Mouse (Mus musculus) intestine, embryonic 15.5 days (tissue): ENCODE data around the gene Gm3402. TPM values are rescaled to one million over a fixed set of nuclear protein-coding genes. Genes with fewer than 3 reads are reported as not detected.
A peak's percentile ranks its signal among the peaks of the same experiment; 100 is the strongest.
"Not testable (repeated sequence)": the region's sequence is repeated elsewhere in the genome, so short reads cannot be mapped to it uniquely, and the experiment has no call there.

ENCODE experiments used
- ATAC-seq: fragments of 200-750 bp; cut with Nextera tagmentation; 2 replicates; pipeline ENCODE4 v1.8.0; 2017; ENCODE audit warnings: moderate TSS enrichment, moderate library complexity
- H3K27ac ChIP-seq: fragments of 300-500 bp; sonication (generic); 2 replicates; pipeline ENCODE4 v1.5.1; 2015; ENCODE audit warnings: mild to moderate bottlenecking, inconsistent platforms
- H3K27me3 ChIP-seq: fragments of 300-500 bp; sonication (generic); replicated peaks from 2 replicates; pipeline ENCODE4 v1.6.1; 2015; ENCODE audit warnings: inconsistent platforms
- H3K36me3 ChIP-seq: fragments of 300-500 bp; sonication (generic); 2 replicates; pipeline ENCODE4 v1.6.1; 2015; ENCODE audit warnings: inconsistent platforms
- H3K4me1 ChIP-seq: fragments of 300-500 bp; sonication (generic); replicated peaks from 2 replicates; pipeline ENCODE4 v1.6.1; 2015; ENCODE audit warnings: inconsistent platforms
- H3K4me2 ChIP-seq: fragments of 300-500 bp; sonication (generic); replicated peaks from 2 replicates; pipeline ENCODE4 v1.6.1; 2015; ENCODE audit warnings: mild to moderate bottlenecking, inconsistent platforms
- H3K4me3 ChIP-seq: fragments of 300-500 bp; sonication (generic); replicated peaks from 2 replicates; pipeline ENCODE4 v1.5.1; 2015; ENCODE audit warnings: inconsistent platforms
- H3K9ac ChIP-seq: fragments of 300-500 bp; sonication (generic); 2 replicates; pipeline ENCODE4 v1.6.1; 2015; ENCODE audit warnings: inconsistent platforms
- H3K9me3 ChIP-seq: fragments of 300-500 bp; sonication (generic); 2 replicates; pipeline ENCODE4 v1.6.1; 2016; ENCODE audit warnings: inconsistent platforms
- WGBS: fragments of 180-500 bp; shearing (Covaris S2); methylation state at CpG from one replicate; pipeline ENCODE4 v1.1.7; 2015; 5-methylcytosine and 5-hydroxymethylcytosine counted together
- polyA plus RNA-seq: library from polyadenylated mRNA; unstranded; fragments of >200 nt; fragmentation: Nextera tagmentation; extraction: Ambion mirVana; gene quantifications from 2 replicates; pipeline ENCODE4 v1.2.1, GENCODE M21; 2015

The Gm3402 gene
- polyA plus RNA-seq: not detected in 2 replicates

- not testable (repeated sequence) for H3K27me3 ChIP-seq, H3K27ac ChIP-seq, H3K9me3 ChIP-seq, H3K4me1 ChIP-seq, H3K36me3 ChIP-seq, H3K4me2 ChIP-seq, ATAC-seq, H3K4me3 ChIP-seq, H3K9ac ChIP-seq
- WGBS: 90% methylated on average over 2 of the region's 5 CpGs
Measured at GRCm38 (mm10) chr5:146513823-146514222, at the start of gene Gm3402. Gene Gm3402 (plus strand): TSS chr5:146514123.

GRCm38 (mm10) chr5:146466663-146467062 is 47.3 kb upstream of the Gm3402 start:
- no peaks in the 10 kb centered on the region for H3K4me1 ChIP-seq
- 94% methylated on average over 19 of the region's 19 CpGs for WGBS
- no peaks in the 10 kb centered on the region for H3K36me3 ChIP-seq
- H3K4me2 ChIP-seq: no peak overlapping the region
- no peak for ATAC-seq
- H3K27me3 ChIP-seq: no peaks in the 10 kb centered on the region
- H3K27ac ChIP-seq: no peak overlapping the region
- no peak overlapping the region for H3K9ac ChIP-seq
- H3K4me3 ChIP-seq: no peak overlapping the region
- H3K9me3 ChIP-seq: no peaks in the 10 kb centered on the region

- H3K4me3 ChIP-seq: no peak overlapping the region
- H3K9me3 ChIP-seq: no peaks in the 10 kb centered on the region
- no peak overlapping the region for H3K4me2 ChIP-seq
- no peak overlapping the region for H3K27ac ChIP-seq
- H3K9ac ChIP-seq: no peak overlapping the region
- no peaks in the 10 kb centered on the region for H3K4me1 ChIP-seq
- 94% methylated on average over 9 of the region's 9 CpGs for WGBS
- H3K36me3 ChIP-seq: no peaks in the 10 kb centered on the region
- no peaks in the 10 kb centered on the region for H3K27me3 ChIP-seq
- ATAC-seq: no peak
Measured at GRCm38 (mm10) chr5:146468311-146468710, 45.6 kb upstream of the Gm3402 start.

- no peak for ATAC-seq
- H3K4me3 ChIP-seq: no peak overlapping the region
- H3K27ac ChIP-seq: no peak overlapping the region
- WGBS: 82% methylated on average over 9 of the region's 9 CpGs
- no peaks in the 10 kb centered on the region for H3K9me3 ChIP-seq
- no peak overlapping the region for H3K9ac ChIP-seq
- no peaks in the 10 kb centered on the region for H3K27me3 ChIP-seq
- H3K4me1 ChIP-seq: no peaks in the 10 kb centered on the region
- H3K36me3 ChIP-seq: no peaks in the 10 kb centered on the region
- H3K4me2 ChIP-seq: no peak overlapping the region
Measured at GRCm38 (mm10) chr5:146470821-146471220, 43.1 kb upstream of the Gm3402 start.

GRCm38 (mm10) chr5:146471311-146471710 is 42.6 kb upstream of the Gm3402 start:
- WGBS: 71% methylated on average over 5 of the region's 5 CpGs
- no peak overlapping the region for H3K27ac ChIP-seq

GRCm38 (mm10) chr5:146471821-146472220 is 42.1 kb upstream of the Gm3402 start:
- H3K4me3 ChIP-seq: no peak overlapping the region
- no peaks in the 10 kb centered on the region for H3K36me3 ChIP-seq
- H3K4me2 ChIP-seq: no peak overlapping the region
- no peaks in the 10 kb centered on the region for H3K9me3 ChIP-seq
- H3K9ac ChIP-seq: no peak overlapping the region
- H3K27ac ChIP-seq: no peak overlapping the region
- no peaks in the 10 kb centered on the region for H3K4me1 ChIP-seq
- no peaks in the 10 kb centered on the region for H3K27me3 ChIP-seq
- ATAC-seq: no peak
- 93% methylated on average over 12 of the region's 12 CpGs for WGBS

More at GRCm38 (mm10) chr5:146471311-146471710, 42.6 kb upstream of the Gm3402 start:
- H3K27me3 ChIP-seq: no peaks in the 10 kb centered on the region
- H3K4me1 ChIP-seq: no peaks in the 10 kb centered on the region
- H3K9me3 ChIP-seq: no peaks in the 10 kb centered on the region
- no peak overlapping the region for H3K9ac ChIP-seq
- ATAC-seq: peak; percentile 23; the same call in 1 of the 2 replicates
- H3K4me3 ChIP-seq: no peak overlapping the region
- H3K4me2 ChIP-seq: no peak overlapping the region
- no peaks in the 10 kb centered on the region for H3K36me3 ChIP-seq

- not testable (repeated sequence) for ATAC-seq, H3K9ac ChIP-seq, H3K4me1 ChIP-seq, H3K4me2 ChIP-seq, H3K36me3 ChIP-seq, H3K27me3 ChIP-seq, H3K4me3 ChIP-seq, H3K27ac ChIP-seq, H3K9me3 ChIP-seq
- WGBS: 9% methylated on average over 4 of the region's 4 CpGs
Measured at GRCm38 (mm10) chr5:146479564-146479963, 34.4 kb upstream of the Gm3402 start.

GRCm38 (mm10) chr5:146481665-146482064 is 32.3 kb upstream of the Gm3402 start, which contains the start of gene Gm6408:
Gene Gm6408 (plus strand): TSS chr5:146481965.
- H3K4me1 ChIP-seq, H3K27me3 ChIP-seq, H3K4me2 ChIP-seq, ATAC-seq, H3K4me3 ChIP-seq, H3K9ac ChIP-seq, H3K27ac ChIP-seq, H3K9me3 ChIP-seq, H3K36me3 ChIP-seq: not testable (repeated sequence)
- WGBS: 95% methylated on average over 3 of the region's 3 CpGs

- not testable (repeated sequence) for H3K27ac ChIP-seq, H3K9me3 ChIP-seq, H3K4me2 ChIP-seq, H3K9ac ChIP-seq, H3K4me3 ChIP-seq, H3K4me1 ChIP-seq, H3K36me3 ChIP-seq, H3K27me3 ChIP-seq, ATAC-seq
- WGBS: 14% methylated on average over 3 of the region's 4 CpGs
Measured at GRCm38 (mm10) chr5:146488959-146489358, 25.0 kb upstream of the Gm3402 start.

- not testable (repeated sequence) for H3K4me2 ChIP-seq, H3K9me3 ChIP-seq, ATAC-seq, H3K36me3 ChIP-seq, H3K4me1 ChIP-seq, H3K27me3 ChIP-seq, H3K9ac ChIP-seq, H3K27ac ChIP-seq, H3K4me3 ChIP-seq
- no CpG with 5 or more reads among the region's 5 CpGs for WGBS
Measured at GRCm38 (mm10) chr5:146491063-146491462, 22.9 kb upstream of the Gm3402 start, which contains the start of gene Gm6370. Gene Gm6370 (plus strand): TSS chr5:146491363.

GRCm38 (mm10) chr5:146502099-146502498 is 11.8 kb upstream of the Gm3402 start, which contains the start of gene 4930449I24Rik:
Gene 4930449I24Rik (plus strand): TSS chr5:146502399.
- not testable (repeated sequence) for H3K9me3 ChIP-seq, H3K9ac ChIP-seq, H3K36me3 ChIP-seq, H3K27ac ChIP-seq, H3K4me2 ChIP-seq, H3K4me3 ChIP-seq, H3K4me1 ChIP-seq, ATAC-seq, H3K27me3 ChIP-seq
- WGBS: no CpG with 5 or more reads among the region's 5 CpGs

GRCm38 (mm10) chr5:146525501-146525900 is 11.6 kb downstream of the Gm3402 start, which contains the start of gene Gm3404:
Gene Gm3404 (plus strand): TSS chr5:146525801.
- not testable (repeated sequence) for H3K4me1 ChIP-seq, H3K4me3 ChIP-seq, H3K9me3 ChIP-seq, H3K9ac ChIP-seq, H3K4me2 ChIP-seq, H3K36me3 ChIP-seq, H3K27ac ChIP-seq, H3K27me3 ChIP-seq, ATAC-seq
- WGBS: 93% methylated on average over 3 of the region's 3 CpGs

GRCm38 (mm10) chr5:146537347-146537746 is 23.4 kb downstream of the Gm3402 start, which contains the start of gene Gm3409:
Gene Gm3409 (plus strand): TSS chr5:146537647.
- H3K4me2 ChIP-seq, H3K36me3 ChIP-seq, H3K27me3 ChIP-seq, H3K27ac ChIP-seq, H3K4me3 ChIP-seq, H3K9ac ChIP-seq, H3K4me1 ChIP-seq, ATAC-seq, H3K9me3 ChIP-seq: not testable (repeated sequence)
- 95% methylated on average over 3 of the region's 3 CpGs for WGBS
